Mouse (Mus musculus): ENCODE results near the gene Pvalb. TPM values are rescaled to one million over a fixed set of nuclear protein-coding genes. Genes with fewer than 3 reads are reported as not detected.

Pvalb gene
- total RNA-seq (2021), result under 1 TPM; 0.57 to 0.93 TPM
- long read RNA-seq, experiment 1, partial matches to known transcripts, result 0 of 1 reads
- long read RNA-seq, experiment 1, other reads (novel, unspliced or antisense), result 0 of 1 reads
- long read RNA-seq, experiment 2, result 0 reads

GRCm38 (mm10) chr15:78206312-78206711 is at the start of gene Pvalb:
Gene Pvalb, minus strand, starts transcription at chr15:78206400.
- no peak for DNase-seq

- DNase-seq, result peak in 1 of 2 experiments; percentile 31
Measured at GRCm38 (mm10) chr15:78254751-78255150, 48.6 kb upstream of the Pvalb start.

- peak in 1 of 2 experiments; percentile 49 for DNase-seq
Measured at GRCm38 (mm10) chr15:78248410-78248809, 42.2 kb upstream of the Pvalb start.

- DNase-seq, result no peak
Measured at GRCm38 (mm10) chr15:78247659-78248058, 41.5 kb upstream of the Pvalb start.

DNA sequence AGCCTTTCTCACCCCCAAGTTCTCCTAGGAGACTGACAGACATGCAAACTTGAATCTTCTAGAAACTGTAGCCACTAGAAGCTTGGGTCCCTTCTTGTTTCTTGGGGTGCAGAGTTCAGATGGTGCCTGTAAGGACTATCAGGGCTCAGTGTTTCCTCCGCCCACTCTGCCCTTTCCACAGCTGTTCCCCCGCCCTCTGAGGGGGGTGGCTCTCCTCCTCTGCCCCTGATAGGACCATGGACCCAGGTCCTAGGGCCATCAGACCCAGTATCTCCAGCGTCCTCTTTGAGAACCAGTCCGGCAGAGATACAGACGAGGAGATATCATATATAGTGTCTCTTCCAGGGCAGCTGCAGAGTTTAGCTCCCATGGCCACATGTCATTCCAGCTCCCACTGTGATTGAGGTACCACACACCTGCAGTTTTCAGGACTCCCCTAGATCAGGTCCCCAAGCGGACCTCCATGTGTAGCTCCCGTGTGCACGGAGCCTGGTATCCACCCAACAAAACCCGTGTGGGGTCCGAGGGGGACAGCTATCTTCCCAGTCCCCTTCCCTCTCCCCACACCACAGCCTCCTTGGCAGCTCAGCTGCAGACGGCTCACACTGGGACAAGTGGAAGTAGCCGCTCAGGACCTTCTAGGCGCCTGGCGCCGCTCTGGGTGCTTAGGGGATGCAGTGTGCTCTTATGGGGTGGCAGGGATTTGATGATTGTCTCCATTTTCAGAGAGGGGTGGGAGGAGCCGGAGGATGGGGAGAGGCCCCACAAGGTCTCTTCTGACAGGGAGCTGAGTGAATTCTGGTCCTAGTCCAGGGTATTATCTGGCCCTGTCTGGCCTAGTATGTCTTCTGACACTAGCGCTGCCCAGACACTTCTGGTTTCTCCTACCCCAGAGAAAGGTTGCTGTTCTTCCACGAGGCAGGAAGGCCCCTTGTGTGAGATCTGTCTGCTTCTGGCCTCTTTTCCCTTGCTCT is 40.2 kb upstream of the Pvalb start:
- no peak for DNase-seq

DNA sequence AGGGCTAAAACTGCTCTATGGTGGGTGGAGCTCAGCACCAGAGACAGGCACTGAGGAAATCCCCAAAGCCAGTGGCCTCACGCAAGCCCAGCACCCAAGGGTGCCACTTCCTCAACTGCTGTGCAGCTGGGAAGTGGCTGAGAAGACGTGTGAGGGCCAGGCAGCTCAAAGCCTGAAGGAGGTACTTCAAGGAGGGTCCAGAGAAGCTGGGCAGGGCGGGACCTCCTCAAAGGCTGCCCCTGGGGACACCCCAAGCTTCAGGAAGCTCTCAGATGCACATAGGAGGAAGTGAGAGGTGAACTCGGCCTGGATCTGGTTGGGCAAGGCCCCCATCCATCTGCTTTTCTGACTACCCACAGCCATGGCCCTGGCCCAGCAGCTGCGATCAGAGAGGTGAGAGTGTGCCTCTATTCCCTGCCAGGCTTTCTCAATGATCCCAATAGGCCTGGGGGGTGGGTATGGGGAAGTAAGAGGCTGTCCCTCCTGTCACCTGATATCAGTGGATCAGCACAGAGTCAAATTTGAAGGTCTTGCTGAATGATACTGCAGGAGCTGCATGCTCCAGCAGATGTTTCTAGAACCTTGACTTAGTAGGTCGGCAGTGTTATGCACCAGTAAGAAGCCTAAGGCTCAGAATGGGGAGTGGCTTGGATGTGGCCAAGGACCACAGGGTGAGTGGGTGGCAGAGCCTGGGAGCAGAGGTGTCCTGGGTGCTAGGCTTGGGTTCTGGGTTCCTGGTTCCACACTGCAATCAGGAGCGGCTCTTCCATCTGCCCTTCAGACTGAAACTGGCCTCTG is 38.7 kb upstream of the Pvalb start, which contains the start of gene Ncf4:
Ncf4 (plus strand) TSS at position 107 of the 798 bp plus-strand sequence.
- peak; percentile 33 to 77 for DNase-seq

- no peak for DNase-seq
Measured at GRCm38 (mm10) chr15:78243774-78244173, 37.6 kb upstream of the Pvalb start.

- peak in 1 of 2 experiments; percentile 36 for DNase-seq
Measured at GRCm38 (mm10) chr15:78243061-78243460, 36.9 kb upstream of the Pvalb start.

- DNase-seq, result no peak
Measured at GRCm38 (mm10) chr15:78241335-78241734, 35.1 kb upstream of the Pvalb start.

DNA sequence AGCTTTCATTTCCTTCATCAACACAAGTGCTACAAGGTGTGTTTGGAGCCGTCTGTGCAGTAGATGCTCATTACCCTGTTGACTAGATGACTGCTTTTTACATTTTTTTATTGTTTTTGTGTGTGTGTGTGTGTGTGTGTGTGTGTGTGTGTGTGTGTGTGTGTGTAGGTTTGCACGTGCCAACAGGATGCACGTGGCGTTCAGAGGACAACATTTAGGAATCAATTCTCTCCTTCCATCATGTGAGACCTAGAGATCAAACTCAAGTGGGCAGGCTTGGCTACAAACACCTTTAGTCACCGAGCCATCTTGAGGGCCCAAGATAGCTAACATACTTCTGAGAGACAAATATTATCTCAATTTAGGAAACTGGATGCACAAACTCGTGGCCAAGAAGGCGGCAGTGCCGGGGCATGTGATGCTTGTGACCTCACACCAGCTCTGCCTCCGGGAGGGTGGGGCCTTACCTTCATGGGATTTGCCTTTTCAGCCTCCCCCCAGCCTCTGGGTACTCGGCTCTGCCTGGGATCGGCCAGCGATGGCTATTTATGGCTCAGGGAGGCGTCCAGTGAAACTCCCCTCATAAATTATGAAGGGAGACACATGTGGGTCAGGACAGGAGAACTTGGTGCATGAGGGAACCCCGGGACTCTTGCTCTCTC is 33.9 kb upstream of the Pvalb start:
- no peak for DNase-seq

GRCm38 (mm10) chr15:78239453-78239852 is 33.3 kb upstream of the Pvalb start:
- peak; percentile 53 to 80 for DNase-seq

DNA sequence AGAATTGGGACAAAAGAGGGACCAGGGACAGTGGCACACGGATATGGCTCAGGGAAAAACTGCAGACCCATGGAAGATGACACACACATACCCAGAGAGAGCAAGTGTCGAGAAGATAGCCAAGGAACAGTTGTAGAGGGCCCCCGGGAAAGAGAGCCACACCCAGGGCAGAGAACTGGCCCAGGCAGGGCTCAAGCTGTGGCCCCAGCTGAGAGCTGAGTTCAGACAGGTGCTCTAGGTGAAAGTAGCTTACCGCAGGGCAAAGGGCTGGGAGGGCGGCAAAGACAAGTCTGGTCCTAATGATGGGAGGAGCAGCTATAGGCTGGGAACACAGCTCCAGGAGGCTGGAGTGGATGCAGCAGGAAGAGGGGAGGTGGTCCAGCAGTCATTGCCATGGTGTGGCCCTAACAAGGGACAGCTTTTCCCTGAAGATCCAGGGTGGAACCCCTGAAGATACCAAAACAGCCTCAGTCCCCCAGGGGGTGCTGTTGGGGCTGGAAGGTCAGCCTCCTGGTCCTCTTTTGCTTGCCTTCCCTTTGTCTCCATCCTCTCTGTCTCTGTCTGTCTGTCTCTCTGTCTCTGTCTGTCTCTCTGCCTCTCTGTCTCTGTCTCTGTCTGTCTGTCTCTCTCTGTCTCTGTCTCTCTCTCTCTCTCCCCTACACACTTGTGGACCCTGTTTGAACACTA is 28.8 kb upstream of the Pvalb start:
- DNase-seq, result no peak

- no peak for DNase-seq
Measured at GRCm38 (mm10) chr15:78231346-78232331, 25.4 kb upstream of the Pvalb start.

GRCm38 (mm10) chr15:78227816-78228215 is 21.6 kb upstream of the Pvalb start:
- DNase-seq, result no peak

- no peak for DNase-seq
Measured at GRCm38 (mm10) chr15:78215269-78215668, 9.1 kb upstream of the Pvalb start.

DNA sequence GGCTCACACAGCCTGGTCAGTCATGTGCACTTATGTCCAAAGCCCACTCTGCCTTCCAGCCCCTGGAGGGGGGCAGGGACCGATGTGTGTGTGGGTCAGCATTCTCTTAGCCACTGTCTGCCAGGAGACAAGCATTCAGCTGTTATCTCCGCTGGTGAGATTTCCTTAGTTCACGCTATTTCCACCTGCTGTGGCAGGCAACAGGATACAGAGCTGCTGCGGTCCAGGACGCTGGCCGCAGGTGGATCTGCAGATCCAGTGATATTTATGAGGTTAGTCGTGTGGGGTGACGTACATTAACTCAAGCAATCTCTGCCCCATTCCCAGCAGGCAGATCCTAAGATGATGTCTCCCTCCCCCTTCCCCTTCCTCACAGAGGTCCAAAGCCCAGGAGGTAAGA is 5.2 kb upstream of the Pvalb start:
- no peak for DNase-seq

- no peak for DNase-seq
Measured at GRCm38 (mm10) chr15:78210203-78210602, 4.0 kb upstream of the Pvalb start.

DNA sequence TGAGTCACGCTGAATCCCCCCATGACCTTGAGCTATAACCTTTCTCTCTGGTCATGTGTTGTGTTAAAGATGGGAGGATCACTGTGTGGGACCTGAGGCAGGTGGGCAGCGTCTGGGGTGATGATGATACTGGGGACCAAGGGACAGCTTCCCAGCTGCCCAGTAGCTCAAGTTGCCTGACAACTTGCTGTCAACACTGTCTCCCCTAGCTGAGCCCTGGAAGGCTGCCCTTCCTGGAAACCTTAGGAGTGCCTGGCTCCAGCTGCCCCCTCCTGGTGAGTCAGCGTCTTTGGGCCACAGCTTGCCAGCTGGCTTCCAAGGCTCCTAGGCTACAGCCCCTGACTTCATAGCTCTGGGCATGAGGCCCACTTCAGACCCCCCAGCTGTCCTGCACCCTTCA is 1.0 kb downstream of the Pvalb start:
- peak; percentile 24 to 31 for DNase-seq

GRCm38 (mm10) chr15:78204053-78204847 is 1.9 kb downstream of the Pvalb start:
- DNase-seq, result peak in 1 of 2 experiments; percentile 29

Measured in heart, adult 18-20 months (tissue).